ENCODE assay signal across 8 mouse cellular contexts in genomic region chr3:158031371-158031925, GRCm38 (mm10). TPM values are rescaled to one million over a fixed set of nuclear protein-coding genes. Genes with fewer than 3 reads are reported as not detected.
DNase-seq lines count a peak whose midpoint lies in the region; ATAC-seq lines count a peak whose summit lies in the region.

No protein-coding gene starts in this region.

- H3K27me3 ChIP-seq in embryonic facial prominence, embryonic 11.5 days (ENCODE audit: control insufficient read depth, insufficient read depth, low read length) = no peaks in the 10 kb centered on the region
- no peaks in the 10 kb centered on the region for H3K27me3 ChIP-seq in limb, embryonic 10.5 days (ENCODE audit: low read depth, poor library complexity, severe bottlenecking)
- no peaks in the 10 kb centered on the region for H3K27me3 ChIP-seq in midbrain, embryonic 12.5 days

- under 1% methylated on average over 59 of the region's 61 CpGs for WGBS in embryonic facial prominence, embryonic 11.5 days
- under 1% methylated on average over 61 of the region's 61 CpGs for WGBS in limb, embryonic 10.5 days
- under 1% methylated on average over 61 of the region's 61 CpGs for WGBS in midbrain, embryonic 12.5 days

- H3K36me3 ChIP-seq in embryonic facial prominence, embryonic 11.5 days (replicated peaks; ENCODE audit: control insufficient read depth, insufficient read depth, low read depth, low read length) = no peaks in the 10 kb centered on the region
- H3K36me3 ChIP-seq in limb, embryonic 10.5 days = peaks cover 29% of the 10 kb centered on the region
- peaks cover 8% of the 10 kb centered on the region for H3K36me3 ChIP-seq in midbrain, embryonic 12.5 days

- peak overlapping the region; percentile 44 for H3K4me2 ChIP-seq in embryonic facial prominence, embryonic 11.5 days (ENCODE audit: low read depth, low read length)
- peak overlapping the region; percentile 81 for H3K4me2 ChIP-seq in midbrain, embryonic 12.5 days (replicated peaks)

- H3K9me3 ChIP-seq in embryonic facial prominence, embryonic 11.5 days (replicated peaks; ENCODE audit: control insufficient read depth, low read length) = no peaks in the 10 kb centered on the region
- H3K9me3 ChIP-seq in limb, embryonic 10.5 days (replicated peaks) = no peaks in the 10 kb centered on the region
- H3K9me3 ChIP-seq in midbrain, embryonic 12.5 days = no peaks in the 10 kb centered on the region

- peak overlapping the region; percentile 92 for H3K4me3 ChIP-seq in embryonic facial prominence, embryonic 11.5 days (ENCODE audit: low read depth, low read length)
- peak overlapping the region; percentile 77 for H3K4me3 ChIP-seq in limb, embryonic 10.5 days
- H3K4me3 ChIP-seq in midbrain, embryonic 12.5 days = peak overlapping the region; percentile 72

- H3K4me1 ChIP-seq in embryonic facial prominence, embryonic 11.5 days (ENCODE audit: control insufficient read depth, insufficient read depth, low read length) = no peaks in the 10 kb centered on the region
- H3K4me1 ChIP-seq in limb, embryonic 10.5 days = peaks cover 17% of the 10 kb centered on the region
- H3K4me1 ChIP-seq in midbrain, embryonic 12.5 days = peaks cover 22% of the 10 kb centered on the region

- peak; percentile 92 for DNase-seq in 3134 (ENCODE audit: extremely low read depth, insufficient read length, low spot score)
- DNase-seq in adrenal gland, postnatal 25 days = peak; percentile 93
- DNase-seq in embryonic facial prominence, embryonic 11.5 days (ENCODE audit: low spot score) = peak; percentile 94
- peak; percentile 97 for DNase-seq in heart, adult 11 months
- peak; percentile 80 for DNase-seq in kidney, adult 11 months
- DNase-seq in limb, embryonic 10.5 days (ENCODE audit: low spot score) = peak; percentile 96
- peak; percentile 75 for DNase-seq in skeletal muscle tissue, adult 2 months (ENCODE audit: low read depth, low spot score)

- ATAC-seq in embryonic facial prominence, embryonic 11.5 days (replicated peaks; ENCODE audit: insufficient number of reproducible peaks, low FRiP score, low TSS enrichment, low read depth) = peak; percentile 93
- ATAC-seq in midbrain, embryonic 12.5 days (ENCODE audit: low FRiP score, low read depth) = peak; percentile 91

- peak overlapping the region; percentile 96 for H3K9ac ChIP-seq in embryonic facial prominence, embryonic 11.5 days (replicated peaks; ENCODE audit: low read length)
- peak overlapping the region; percentile 90 for H3K9ac ChIP-seq in midbrain, embryonic 12.5 days (replicated peaks)

- peak overlapping the region; percentile 97 for H3K27ac ChIP-seq in embryonic facial prominence, embryonic 11.5 days (replicated peaks; ENCODE audit: low read depth, low read length)
- H3K27ac ChIP-seq in limb, embryonic 10.5 days = peak overlapping the region; percentile 96
- peak overlapping the region; percentile 93 for H3K27ac ChIP-seq in midbrain, embryonic 12.5 days (replicated peaks)

RNA-seq across cellular contexts. Expression of gene Srsf11, which starts 5.0 kb away (rescaled TPM):
- total RNA-seq in adrenal gland, postnatal 25 days (2021) = 177 and 184 TPM in 2 replicates
- 317 and 341 TPM in 2 replicates for polyA plus RNA-seq in embryonic facial prominence, embryonic 11.5 days (2014; fragmentation: Nextera tagmentation; extraction: Ambion mirVana)
- polyA plus RNA-seq in limb, embryonic 10.5 days (2016; fragmentation: Nextera tagmentation; extraction: Ambion mirVana) = 321 and 333 TPM in 2 replicates
- 361 and 369 TPM in 2 replicates for polyA plus RNA-seq in midbrain, embryonic 12.5 days (2016; fragmentation: Nextera tagmentation; extraction: Ambion mirVana)

RNA-seq across cellular contexts. Expression of gene Lrrc40, which starts 5.0 kb away (rescaled TPM):
- 23.0 and 32.3 TPM in 2 replicates for total RNA-seq in adrenal gland, postnatal 25 days (2021)
- polyA plus RNA-seq in embryonic facial prominence, embryonic 11.5 days (2014; fragmentation: Nextera tagmentation; extraction: Ambion mirVana) = 94.2 and 117 TPM in 2 replicates
- 82.3 and 82.7 TPM in 2 replicates for polyA plus RNA-seq in limb, embryonic 10.5 days (2016; fragmentation: Nextera tagmentation; extraction: Ambion mirVana)
- 76.5 and 80.2 TPM in 2 replicates for polyA plus RNA-seq in midbrain, embryonic 12.5 days (2016; fragmentation: Nextera tagmentation; extraction: Ambion mirVana)

Comparison
In these comparisons a context has a peak if more than half of its experiments do, and no peak if none do; other contexts are left out.
1. Peak in every context shown above with its lines: DNase-seq, ATAC-seq, H3K4me3 ChIP-seq and H3K27ac ChIP-seq.